Mouse (Mus musculus) C2C12 (cell line): ENCODE data around the gene Cxcl17.

ENCODE experiments used
- CTCF ChIP-seq: IDR thresholded peaks from one replicate; pipeline ENCODE4 v1.5.1; 2011; ENCODE audit not compliant: control insufficient read depth, insufficient read depth, insufficient read length
- MYOG ChIP-seq: IDR thresholded peaks from one replicate; pipeline ENCODE4 v1.6.1; 2011; ENCODE audit not compliant: control insufficient read depth, insufficient read length; ENCODE audit errors: extremely low read depth
- USF1 ChIP-seq: IDR thresholded peaks from one replicate; pipeline ENCODE4 v1.6.1; 2011; ENCODE audit warnings: low read depth, mild to moderate bottlenecking, control low read depth, moderate library complexity

DNA sequence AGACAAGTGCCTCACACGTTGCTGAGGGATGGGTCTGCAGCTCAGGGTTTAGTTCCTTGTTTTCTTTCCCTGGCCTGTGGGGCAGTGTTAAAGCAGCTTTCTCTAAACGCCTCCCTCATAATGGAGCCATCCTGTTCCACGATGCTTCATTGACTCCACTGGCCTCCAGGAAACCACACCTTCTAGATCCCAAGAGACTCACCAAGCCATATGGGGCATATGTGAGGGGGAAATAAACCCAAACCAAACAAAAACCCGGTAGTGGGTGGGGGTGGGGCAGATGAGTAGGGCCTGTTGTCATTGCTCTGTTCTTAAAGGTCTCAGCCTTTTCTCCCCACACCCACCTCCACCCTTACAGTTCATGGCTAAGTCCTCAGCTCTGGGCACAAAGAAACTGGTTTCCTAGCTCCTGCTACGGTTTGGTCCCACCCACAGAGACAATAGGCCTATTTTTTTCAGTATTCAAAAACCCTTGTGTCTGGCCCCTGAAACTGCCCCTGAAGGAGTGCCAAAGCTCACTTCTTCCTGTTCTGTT is 20.4 kb upstream of the Cxcl17 start:
- TF ChIP-seq MYOG (no peak), USF1 (no peak), CTCF (no peak)
